Mouse (Mus musculus): ENCODE results near the gene Il17rc.

DNA sequence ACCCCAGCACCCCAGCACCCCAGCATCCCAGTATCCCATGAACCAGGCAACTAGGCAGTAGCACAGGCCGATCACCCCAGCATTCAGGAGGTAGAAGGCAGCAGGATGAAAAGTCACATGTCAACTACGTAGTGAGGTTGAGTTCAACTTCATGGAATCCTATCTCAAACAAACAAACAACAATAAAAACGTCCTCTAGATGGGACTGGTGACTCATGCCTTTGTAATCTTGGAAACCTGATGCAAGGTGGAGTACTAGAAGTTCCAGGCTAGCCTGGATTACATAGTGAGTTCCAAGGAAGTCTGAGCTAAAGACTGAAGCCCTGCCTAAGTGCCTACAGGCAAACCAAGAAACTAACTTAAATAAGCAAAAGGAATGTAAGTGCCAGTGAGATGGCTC lies 40.4 kb upstream of the Il17rc start:
- TF ChIP-seq CTCF (IDR thresholded peaks at IDR 0.05; ENCODE audit: low read depth) (no peak), EP300 (IDR thresholded peaks at IDR 0.05; ENCODE audit: low read depth) (no peak)
